Mouse (Mus musculus) ovary, postnatal 14 days (tissue): ENCODE results near the gene Cs.
A peak's percentile ranks its signal among the peaks of the same experiment; 100 is the strongest.

ENCODE experiments used
- DNase-seq: peaks from one replicate; pipeline ENCODE4 v3.0.0; 2022; ENCODE audit warnings: low spot score

The Cs gene

GRCm38 (mm10) chr10:128335582-128335981, 2.0 kb upstream of the Cs start:
- DNase-seq: peak; percentile 70

- no peak for DNase-seq
Observed at GRCm38 (mm10) chr10:128336195-128336594, 1.3 kb upstream of the Cs start.

GRCm38 (mm10) chr10:128336597-128336996, 937 bp upstream of the Cs start:
- DNase-seq: no peak

GRCm38 (mm10) chr10:128338415-128338814, 881 bp downstream of the Cs start:
- DNase-seq: no peak

GRCm38 (mm10) chr10:128338948-128339347, 1.4 kb downstream of the Cs start:
- DNase-seq: no peak

GRCm38 (mm10) chr10:128340257-128340656, 2.7 kb downstream of the Cs start:
- DNase-seq: no peak

GRCm38 (mm10) chr10:128343436-128343835, 5.9 kb downstream of the Cs start:
- DNase-seq: no peak

GRCm38 (mm10) chr10:128344568-128345275, 7.2 kb downstream of the Cs start:
- DNase-seq: no peak

- no peak for DNase-seq
Observed at GRCm38 (mm10) chr10:128347541-128347940, 10.0 kb downstream of the Cs start.

- no peak for DNase-seq
Observed at GRCm38 (mm10) chr10:128358796-128359195, 21.3 kb downstream of the Cs start.

GRCm38 (mm10) chr10:128359226-128359625, 21.7 kb downstream of the Cs start:
- DNase-seq: no peak

- DNase-seq: no peak
Observed at GRCm38 (mm10) chr10:128361836-128362235, 24.3 kb downstream of the Cs start.

GRCm38 (mm10) chr10:128362568-128362967, 25.0 kb downstream of the Cs start:
- no peak for DNase-seq

- DNase-seq: no peak
Observed at GRCm38 (mm10) chr10:128367899-128368401, 30.4 kb downstream of the Cs start.

GRCm38 (mm10) chr10:128368402-128369217, 31.1 kb downstream of the Cs start, which contains the start of gene Coq10a:
Coq10a (minus strand) TSS chr10:128368997.
- peak; percentile 75 for DNase-seq

- DNase-seq: no peak
Observed at GRCm38 (mm10) chr10:128369218-128369543, 31.6 kb downstream of the Cs start.

GRCm38 (mm10) chr10:128369599-128369998, 32.1 kb downstream of the Cs start:
- DNase-seq: no peak

GRCm38 (mm10) chr10:128370021-128370420, 32.5 kb downstream of the Cs start:
- DNase-seq: no peak

- no peak for DNase-seq
Observed at GRCm38 (mm10) chr10:128370601-128371000, 33.1 kb downstream of the Cs start.

GRCm38 (mm10) chr10:128372142-128372541, 34.6 kb downstream of the Cs start:
- DNase-seq: no peak

GRCm38 (mm10) chr10:128372989-128373748, 35.6 kb downstream of the Cs start:
- no peak for DNase-seq

- no peak for DNase-seq
Observed at GRCm38 (mm10) chr10:128374393-128374792, 36.9 kb downstream of the Cs start.

- DNase-seq: no peak
Observed at GRCm38 (mm10) chr10:128376099-128376454, 38.5 kb downstream of the Cs start.
